Mouse (Mus musculus): Measurements from ENCODE around the gene Sct. TPM values are rescaled to one million over a fixed set of nuclear protein-coding genes. Genes with fewer than 3 reads are reported as not detected.

Sct gene
- polyA plus RNA-seq, 1 experiment from 2014 or later: 2.8 TPM

DNA sequence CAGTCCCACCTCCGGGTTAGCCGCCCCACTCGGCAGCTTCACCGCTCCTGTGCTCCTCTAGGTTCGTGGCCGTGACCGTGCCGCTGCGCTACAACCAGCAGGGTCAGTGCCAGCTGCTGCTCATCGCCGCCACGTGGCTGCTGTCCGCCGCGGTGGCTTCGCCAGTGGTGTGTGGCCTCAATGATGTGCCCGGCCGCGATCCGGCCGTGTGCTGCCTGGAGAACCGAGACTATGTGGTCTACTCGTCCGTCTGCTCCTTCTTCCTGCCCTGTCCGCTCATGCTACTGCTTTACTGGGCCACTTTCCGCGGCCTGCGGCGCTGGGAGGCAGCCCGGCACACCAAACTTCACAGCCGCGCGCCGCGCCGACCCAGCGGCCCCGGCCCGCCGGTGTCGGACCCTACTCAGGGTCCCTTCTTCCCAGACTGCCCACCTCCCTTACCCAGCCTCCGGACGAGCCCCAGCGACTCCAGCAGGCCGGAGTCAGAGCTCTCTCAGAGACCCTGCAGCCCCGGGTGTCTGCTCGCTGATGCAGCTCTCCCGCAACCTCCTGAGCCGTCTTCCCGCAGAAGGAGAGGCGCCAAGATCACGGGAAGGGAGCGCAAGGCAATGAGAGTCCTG, 15.0 kb upstream of the Sct start:
- Histone ChIP-seq H3K27me3 (ENCODE audit: control insufficient read depth, insufficient read depth, low read length) (peaks cover 47% of the 10 kb centered on the region), H3K9ac (ENCODE audit: low read length) (peak overlapping the region; percentile 37), H3K27ac (ENCODE audit: low read length) (no peak overlapping the region), H3K4me3 (ENCODE audit: low read length) (peak overlapping the region; percentile 41), H3K36me3 (ENCODE audit: control insufficient read depth, insufficient read depth) (peaks cover 6% of the 10 kb centered on the region), H3K4me1 (ENCODE audit: control insufficient read depth, insufficient read depth, low read length) (peaks cover 18% of the 10 kb centered on the region), H3K4me2 (ENCODE audit: low read depth, low read length) (peak overlapping the region; percentile 62), H3K9me3 (replicated peaks; ENCODE audit: control insufficient read depth, low read length) (no peaks in the 10 kb centered on the region)
- no peak for ATAC-seq (replicated peaks; ENCODE audit: extremely low read depth, insufficient read depth, low FRiP score)
- WGBS: 2% methylated on average over 53 of the region's 53 CpGs

DNA sequence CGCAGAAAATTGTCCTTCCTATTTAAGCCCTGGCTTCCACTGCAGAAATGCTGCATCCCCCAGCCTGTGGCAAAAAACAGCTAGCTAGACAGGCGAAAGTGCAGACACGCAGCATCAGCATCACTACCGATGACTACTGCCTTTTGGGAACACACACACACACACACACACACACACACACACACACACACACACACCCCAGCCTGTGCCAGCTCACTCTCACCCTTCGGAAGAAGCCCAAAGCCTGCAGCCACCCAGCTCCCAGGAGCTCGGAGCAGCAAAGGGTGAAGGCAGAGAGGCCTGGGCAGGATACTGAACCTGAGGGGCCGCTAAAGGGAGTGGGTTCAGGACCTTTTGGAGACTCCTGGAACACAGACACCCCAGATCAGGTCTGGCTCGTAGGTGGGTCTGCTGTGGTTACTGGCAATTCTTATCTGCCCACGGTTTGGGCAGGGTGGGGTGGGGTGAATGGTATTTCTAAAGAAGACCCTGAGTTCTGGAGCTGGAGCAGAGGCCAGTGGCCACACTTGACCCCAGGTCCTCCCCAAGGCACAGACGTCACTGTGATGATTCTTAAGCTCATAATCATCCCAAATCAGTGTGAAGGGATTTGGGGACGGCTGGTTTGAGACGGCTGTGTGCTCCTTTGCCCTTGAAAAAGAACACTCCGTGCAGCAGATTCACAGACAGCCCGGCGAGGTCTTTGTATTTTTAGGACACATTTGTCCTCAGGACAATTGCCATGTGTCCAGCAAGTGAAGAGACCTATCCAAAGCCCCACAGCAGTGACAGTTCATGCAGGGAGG, 13.9 kb upstream of the Sct start:
- Histone ChIP-seq H3K9ac (ENCODE audit: low read length) (no peak overlapping the region; the same call in 1 of the 2 replicates), H3K4me3 (ENCODE audit: low read length) (peak overlapping the region; percentile 51), H3K4me1 (ENCODE audit: control insufficient read depth, insufficient read depth, low read length) (peaks cover 18% of the 10 kb centered on the region), H3K27ac (ENCODE audit: low read length) (no peak overlapping the region), H3K36me3 (ENCODE audit: control insufficient read depth, insufficient read depth) (peaks cover 6% of the 10 kb centered on the region), H3K9me3 (replicated peaks; ENCODE audit: control insufficient read depth, low read length) (no peaks in the 10 kb centered on the region), H3K4me2 (ENCODE audit: low read depth, low read length) (peak overlapping the region; percentile 75; the same call in 1 of the 2 replicates), H3K27me3 (ENCODE audit: control insufficient read depth, insufficient read depth, low read length) (peaks cover 47% of the 10 kb centered on the region)
- no peak for ATAC-seq (replicated peaks; ENCODE audit: extremely low read depth, insufficient read depth, low FRiP score)
- 43% methylated on average over 15 of the region's 15 CpGs for WGBS

DNA sequence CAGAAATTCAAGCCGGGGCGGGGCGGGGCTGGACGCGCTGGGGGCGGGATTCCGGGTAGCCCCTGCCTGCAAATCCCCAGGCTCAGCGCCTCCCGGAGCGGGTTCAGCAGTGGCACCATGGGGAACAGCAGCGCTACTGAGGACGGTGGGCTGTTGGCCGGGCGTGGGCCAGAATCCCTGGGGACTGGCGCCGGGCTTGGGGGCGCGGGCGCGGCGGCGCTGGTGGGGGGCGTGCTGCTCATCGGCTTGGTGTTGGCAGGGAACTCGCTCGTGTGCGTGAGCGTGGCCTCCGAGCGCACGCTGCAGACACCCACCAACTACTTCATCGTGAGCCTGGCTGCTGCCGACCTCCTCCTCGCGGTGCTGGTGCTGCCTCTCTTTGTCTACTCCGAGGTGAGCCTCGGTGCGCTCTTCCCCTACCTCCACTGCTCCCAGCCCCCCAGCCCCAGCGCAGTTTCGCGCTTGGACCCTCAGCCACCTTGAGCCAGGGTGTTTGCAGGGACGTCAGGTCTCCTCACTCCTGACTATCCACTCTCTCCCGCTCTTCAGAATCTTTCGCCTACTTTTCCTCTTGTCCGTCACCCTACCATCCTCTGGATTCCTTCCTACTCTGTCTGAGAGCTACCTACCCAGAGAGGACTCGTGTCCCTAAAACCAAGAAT, 13.1 kb upstream of the Sct start, which contains the start of gene Drd4:
Gene Drd4 (plus strand): TSS at position 86 of the 662 bp plus-strand sequence.
- 5% methylated on average over 46 of the region's 46 CpGs for WGBS
- no peak for ATAC-seq (replicated peaks; ENCODE audit: extremely low read depth, insufficient read depth, low FRiP score)
- H3K4me1 ChIP-seq (ENCODE audit: control insufficient read depth, insufficient read depth, low read length): peaks cover 18% of the 10 kb centered on the region
- peaks cover 47% of the 10 kb centered on the region for H3K27me3 ChIP-seq (ENCODE audit: control insufficient read depth, insufficient read depth, low read length)
- H3K4me3 ChIP-seq (ENCODE audit: low read length): peak within 1 kb of the TSS; percentile 51
- peaks cover 3% of the 10 kb centered on the region for H3K36me3 ChIP-seq (ENCODE audit: control insufficient read depth, insufficient read depth)
- H3K9me3 ChIP-seq (replicated peaks; ENCODE audit: control insufficient read depth, low read length): no peaks in the 10 kb centered on the region
- peak within 1 kb of the TSS; percentile 75 for H3K4me2 ChIP-seq (ENCODE audit: low read depth, low read length)
- H3K27ac ChIP-seq (ENCODE audit: low read length): no peak within 1 kb of the TSS
- H3K9ac ChIP-seq (ENCODE audit: low read length): peak within 1 kb of the TSS; percentile 60

DNA sequence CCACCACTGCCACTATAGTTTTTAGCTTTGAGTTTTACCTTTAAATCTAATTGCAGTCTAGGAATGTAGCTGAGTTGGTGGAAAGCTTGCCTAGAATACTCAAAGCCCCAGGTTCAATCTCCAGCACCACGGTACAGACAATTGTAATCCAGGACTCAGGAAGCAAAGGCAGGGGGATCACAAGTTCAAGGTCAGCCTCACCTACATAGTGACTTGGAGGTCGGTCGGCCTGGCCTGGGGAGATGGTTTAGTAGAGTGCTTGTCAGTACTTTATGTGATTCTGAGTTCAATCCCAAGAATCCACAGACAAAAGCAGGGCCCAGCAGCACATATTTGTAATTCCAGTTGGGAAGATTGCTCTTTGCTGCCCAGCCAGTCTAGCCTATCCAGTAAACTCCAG, 9.1 kb upstream of the Sct start:
- no peak overlapping the region for H3K27ac ChIP-seq (ENCODE audit: low read length)
- WGBS: 73% methylated on average over 3 of the region's 3 CpGs
- no peak overlapping the region for H3K4me2 ChIP-seq (ENCODE audit: low read depth, low read length)

DNA sequence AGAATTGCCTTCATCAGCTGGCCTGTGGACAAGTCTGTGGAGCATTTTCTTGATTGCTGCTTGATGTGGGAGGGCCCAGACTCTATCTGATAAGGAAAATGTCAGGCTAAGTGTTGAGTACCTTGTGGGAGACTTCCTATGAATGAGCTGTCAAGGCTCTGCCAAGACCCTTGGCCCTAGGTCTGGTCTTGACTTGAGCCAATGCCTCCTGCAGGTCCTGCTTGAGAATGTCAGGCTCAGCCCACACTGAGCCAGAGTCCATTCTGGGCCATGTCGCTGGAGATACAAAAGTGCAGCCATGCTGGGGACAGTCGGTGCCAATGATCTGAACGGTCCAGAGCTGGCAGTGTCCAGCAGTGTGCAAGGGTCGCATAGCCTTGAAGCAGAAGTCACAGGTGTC, 3.8 kb upstream of the Sct start:
- H3K4me3 ChIP-seq (ENCODE audit: low read length): no peak overlapping the region
- no peak for ATAC-seq (replicated peaks; ENCODE audit: extremely low read depth, insufficient read depth, low FRiP score)

More for the DNA sequence above, 9.1 kb upstream of the Sct start:
- ATAC-seq (replicated peaks; ENCODE audit: extremely low read depth, insufficient read depth, low FRiP score): no peak
- H3K9me3 ChIP-seq (replicated peaks; ENCODE audit: control insufficient read depth, low read length): no peaks in the 10 kb centered on the region
- H3K4me3 ChIP-seq (ENCODE audit: low read length): no peak overlapping the region
- peaks cover 5% of the 10 kb centered on the region for H3K4me1 ChIP-seq (ENCODE audit: control insufficient read depth, insufficient read depth, low read length)
- H3K27me3 ChIP-seq (ENCODE audit: control insufficient read depth, insufficient read depth, low read length): peaks cover 23% of the 10 kb centered on the region
- H3K36me3 ChIP-seq (ENCODE audit: control insufficient read depth, insufficient read depth): no peaks in the 10 kb centered on the region
- H3K9ac ChIP-seq (ENCODE audit: low read length): no peak overlapping the region

DNA sequence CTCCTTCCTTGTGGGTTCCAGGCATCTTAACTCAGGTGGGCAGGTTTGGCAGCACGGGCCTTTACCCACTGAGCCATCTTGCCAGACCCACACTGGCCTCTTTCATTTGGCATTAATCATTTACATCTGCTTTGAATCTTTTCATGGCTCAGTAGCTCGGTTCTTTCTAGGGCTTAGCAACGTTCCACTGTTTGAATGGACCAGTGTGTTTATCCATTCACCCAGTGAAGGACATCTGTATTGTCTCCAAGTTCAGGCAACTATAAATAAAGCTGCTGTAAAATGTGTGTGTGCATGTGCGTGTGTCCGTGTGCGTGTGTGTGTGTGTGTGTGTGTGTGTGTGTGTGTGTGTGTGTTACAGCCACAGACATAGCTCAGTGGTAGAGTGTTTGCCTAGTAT, 2.5 kb upstream of the Sct start:
- H3K27me3 ChIP-seq (ENCODE audit: control insufficient read depth, insufficient read depth, low read length): peaks cover 8% of the 10 kb centered on the region
- no peaks in the 10 kb centered on the region for H3K36me3 ChIP-seq (ENCODE audit: control insufficient read depth, insufficient read depth)
- H3K4me1 ChIP-seq (ENCODE audit: control insufficient read depth, insufficient read depth, low read length): peaks cover 8% of the 10 kb centered on the region
- no peak overlapping the region for H3K9ac ChIP-seq (ENCODE audit: low read length)
- no peak overlapping the region for H3K4me2 ChIP-seq (ENCODE audit: low read depth, low read length)
- H3K27ac ChIP-seq (ENCODE audit: low read length): no peak overlapping the region
- ATAC-seq (replicated peaks; ENCODE audit: extremely low read depth, insufficient read depth, low FRiP score): no peak
- no peaks in the 10 kb centered on the region for H3K9me3 ChIP-seq (replicated peaks; ENCODE audit: control insufficient read depth, low read length)
- WGBS: 78% methylated on average over 6 of the region's 6 CpGs
- H3K4me3 ChIP-seq (ENCODE audit: low read length): no peak overlapping the region

More for the DNA sequence above, 3.8 kb upstream of the Sct start:
- no peak overlapping the region for H3K27ac ChIP-seq (ENCODE audit: low read length)
- 78% methylated on average over 4 of the region's 4 CpGs for WGBS
- peaks cover 8% of the 10 kb centered on the region for H3K27me3 ChIP-seq (ENCODE audit: control insufficient read depth, insufficient read depth, low read length)
- H3K36me3 ChIP-seq (ENCODE audit: control insufficient read depth, insufficient read depth): no peaks in the 10 kb centered on the region
- no peak overlapping the region for H3K9ac ChIP-seq (ENCODE audit: low read length)
- peaks cover 8% of the 10 kb centered on the region for H3K4me1 ChIP-seq (ENCODE audit: control insufficient read depth, insufficient read depth, low read length)
- H3K9me3 ChIP-seq (replicated peaks; ENCODE audit: control insufficient read depth, low read length): no peaks in the 10 kb centered on the region
- no peak overlapping the region for H3K4me2 ChIP-seq (ENCODE audit: low read depth, low read length)

DNA sequence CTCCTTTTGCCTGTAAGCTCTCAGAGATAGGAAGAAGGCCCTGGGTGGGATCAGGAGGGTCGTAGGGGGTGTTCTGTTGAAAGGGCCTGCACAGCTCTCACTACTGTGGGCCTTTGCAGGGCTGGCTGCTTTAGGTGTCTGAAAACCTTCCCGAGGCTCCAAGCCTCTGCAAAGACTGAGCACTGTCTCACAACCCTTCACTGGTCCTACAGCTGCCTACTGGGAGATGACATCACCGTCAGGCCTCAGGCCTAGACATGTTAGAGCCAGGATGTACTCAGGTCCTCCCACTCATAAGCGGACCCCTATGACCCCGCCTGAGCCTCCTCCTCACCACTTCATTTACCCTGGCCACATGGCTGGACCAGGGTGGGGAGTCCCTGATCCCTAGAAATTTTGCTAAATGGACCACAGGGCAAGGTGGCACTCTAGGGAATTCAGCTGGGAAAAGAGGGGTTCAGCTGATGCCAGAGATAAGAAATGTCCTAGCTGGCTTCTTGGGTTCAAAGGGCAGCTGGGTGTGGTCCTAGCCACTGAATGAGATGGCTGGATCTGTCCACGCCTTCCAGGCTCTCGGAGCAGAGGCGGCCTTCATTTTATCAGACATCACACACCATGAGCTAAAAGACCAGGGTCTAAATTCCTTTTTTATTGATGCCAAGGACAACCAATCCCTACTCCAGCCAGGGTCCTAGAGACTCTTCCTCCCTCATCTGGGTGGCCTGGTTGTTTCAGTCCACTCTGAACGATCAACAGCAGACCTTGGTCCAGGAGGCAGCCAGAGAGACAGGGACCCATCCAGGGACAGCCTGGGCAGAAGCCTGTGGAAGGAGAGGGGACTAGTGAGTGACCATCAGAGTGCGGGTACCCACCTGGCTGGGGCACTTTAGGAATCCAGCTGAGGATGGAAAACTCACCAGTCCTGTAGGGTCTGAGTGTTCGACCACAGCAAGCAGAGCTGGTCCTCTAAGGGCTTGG, 943 bp downstream of the Sct start:
- ATAC-seq (replicated peaks; ENCODE audit: extremely low read depth, insufficient read depth, low FRiP score): no peak; the same call in 1 of the 2 replicates
- Histone ChIP-seq H3K9ac (ENCODE audit: low read length) (no peak overlapping the region), H3K36me3 (ENCODE audit: control insufficient read depth, insufficient read depth) (no peaks in the 10 kb centered on the region), H3K4me2 (ENCODE audit: low read depth, low read length) (no peak overlapping the region; the same call in 1 of the 2 replicates), H3K9me3 (replicated peaks; ENCODE audit: control insufficient read depth, low read length) (no peaks in the 10 kb centered on the region), H3K4me3 (ENCODE audit: low read length) (no peak overlapping the region), H3K4me1 (ENCODE audit: control insufficient read depth, insufficient read depth, low read length) (peaks cover 8% of the 10 kb centered on the region), H3K27ac (ENCODE audit: low read length) (no peak overlapping the region), H3K27me3 (ENCODE audit: control insufficient read depth, insufficient read depth, low read length) (peaks cover 8% of the 10 kb centered on the region)
- WGBS: 71% methylated on average over 11 of the region's 11 CpGs

DNA sequence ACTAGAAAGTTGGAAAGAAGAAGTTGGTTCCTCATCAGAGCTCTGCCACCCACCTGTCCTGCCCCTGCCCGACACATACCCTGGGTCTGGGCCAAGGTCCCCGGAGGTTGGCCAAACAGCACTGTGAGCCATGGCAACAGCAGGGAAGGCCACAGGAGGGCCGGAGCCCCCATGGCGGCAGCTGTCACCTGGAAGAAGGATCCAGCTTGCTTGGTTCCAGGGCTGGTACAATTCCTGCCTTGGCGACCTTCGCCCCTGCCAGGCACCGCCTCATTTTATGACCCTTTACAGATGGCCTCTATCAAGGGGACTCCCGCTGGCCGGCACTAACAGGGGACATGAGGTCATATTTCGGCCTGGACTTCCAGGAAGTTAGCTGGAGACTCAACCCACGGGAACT, 2.4 kb downstream of the Sct start, which contains the start of gene Cdhr5:
Gene Cdhr5 (minus strand): TSS at position 241 of the 400 bp plus-strand sequence.
- Histone ChIP-seq H3K36me3 (ENCODE audit: control insufficient read depth, insufficient read depth) (no peaks in the 10 kb centered on the region), H3K4me1 (ENCODE audit: control insufficient read depth, insufficient read depth, low read length) (peaks cover 8% of the 10 kb centered on the region), H3K27me3 (ENCODE audit: control insufficient read depth, insufficient read depth, low read length) (peaks cover 8% of the 10 kb centered on the region), H3K27ac (ENCODE audit: low read length) (no peak within 1 kb of the TSS), H3K9ac (ENCODE audit: low read length) (no peak within 1 kb of the TSS), H3K4me2 (ENCODE audit: low read depth, low read length) (no peak within 1 kb of the TSS), H3K4me3 (ENCODE audit: low read length) (no peak within 1 kb of the TSS), H3K9me3 (replicated peaks; ENCODE audit: control insufficient read depth, low read length) (no peaks in the 10 kb centered on the region)
- WGBS: 69% methylated on average over 11 of the region's 11 CpGs
- no peak for ATAC-seq (replicated peaks; ENCODE audit: extremely low read depth, insufficient read depth, low FRiP score)
